Mouse (Mus musculus) limb, embryonic 11.5 days (tissue): Measurements from ENCODE around the gene Osbp2. TPM values are rescaled to one million over a fixed set of nuclear protein-coding genes. Genes with fewer than 3 reads are reported as not detected.

ENCODE experiments used
- ATAC-seq: fragments of 200-750 bp; cut with Nextera tagmentation; 2 replicates; pipeline ENCODE4 v1.8.0; 2017; ENCODE audit warnings: low read depth; ENCODE audit not compliant: insufficient number of reproducible peaks, low FRiP score, low TSS enrichment
- DNase-seq: peaks from one replicate; pipeline ENCODE4 v3.0.0-alpha.2; 2015; ENCODE audit warnings: low spot score
- H3K27ac ChIP-seq: fragments of 300-500 bp; sonication (generic); replicated peaks from 2 replicates; pipeline ENCODE4 v1.5.1; 2014; ENCODE audit warnings: low read depth, mild to moderate bottlenecking, low read length
- H3K27me3 ChIP-seq: fragments of 300-500 bp; sonication (generic); 2 replicates; pipeline ENCODE4 v1.6.1; 2014; ENCODE audit warnings: mild to moderate bottlenecking, low read length, mixed read lengths; ENCODE audit not compliant: control insufficient read depth, insufficient read depth
- H3K36me3 ChIP-seq: fragments of 300-500 bp; sonication (generic); 2 replicates; pipeline ENCODE4 v1.6.1; 2014; ENCODE audit warnings: mild to moderate bottlenecking, low read length, moderate library complexity, mixed read lengths; ENCODE audit not compliant: control insufficient read depth, insufficient read depth
- H3K4me1 ChIP-seq: fragments of 300-500 bp; sonication (generic); 2 replicates; pipeline ENCODE4 v1.6.1; 2014; ENCODE audit warnings: low read length, mixed read lengths; ENCODE audit not compliant: control insufficient read depth, insufficient read depth
- H3K4me2 ChIP-seq: fragments of 300-500 bp; sonication (generic); 2 replicates; pipeline ENCODE4 v1.6.1; 2014; ENCODE audit warnings: low read depth, mild to moderate bottlenecking, moderate library complexity; ENCODE audit not compliant: severe bottlenecking
- H3K4me3 ChIP-seq: fragments of 300-500 bp; sonication (generic); 2 replicates; pipeline ENCODE4 v1.5.1; 2014; ENCODE audit warnings: low read depth, low read length
- H3K9ac ChIP-seq: fragments of 300-500 bp; sonication (generic); 2 replicates; pipeline ENCODE4 v1.6.1; 2014; ENCODE audit warnings: mild to moderate bottlenecking, low read length
- H3K9me3 ChIP-seq: fragments of 300-500 bp; sonication (generic); 2 replicates; pipeline ENCODE4 v1.6.1; 2016; ENCODE audit warnings: low read length; ENCODE audit not compliant: control insufficient read depth
- WGBS: fragments of 180-500 bp; shearing (Covaris S2); extraction: QIAGEN DNeasy Blood & Tissue Kit; methylation state at CpG from one replicate; pipeline ENCODE4 v1.1.7; 2014; 5-methylcytosine and 5-hydroxymethylcytosine counted together
- polyA plus RNA-seq: library from polyadenylated mRNA; unstranded; fragments of >200 nt; fragmentation: Nextera tagmentation; extraction: Ambion mirVana; gene quantifications from 2 replicates; pipeline ENCODE4 v1.2.1, GENCODE M21; 2014

The Osbp2 gene
- polyA plus RNA-seq, 1 experiment from 2014 or later = 0.69 TPM

DNA sequence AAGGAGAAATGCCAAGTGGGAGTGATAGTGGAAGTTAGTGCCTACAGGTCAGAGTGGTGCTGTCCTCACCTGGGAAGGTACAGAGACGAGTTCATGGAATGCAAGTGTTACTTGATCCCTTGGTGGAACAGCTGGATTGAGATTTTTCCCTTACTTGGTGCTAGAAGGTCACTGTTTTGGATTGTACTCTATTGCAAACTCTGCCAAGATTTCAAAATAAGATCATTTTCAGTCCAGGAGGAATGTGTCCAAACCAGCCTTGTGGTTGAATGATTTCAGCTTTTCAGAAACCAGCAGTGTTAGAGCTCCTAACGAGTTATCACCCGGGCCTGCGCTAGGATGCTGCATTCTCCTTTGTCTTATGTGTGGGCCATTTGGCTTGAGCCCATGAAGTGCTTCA, 189.2 kb downstream of the Osbp2 start:
- no peaks in the 10 kb centered on the region for H3K4me1 ChIP-seq
- WGBS = 83% methylated on average over 4 of the region's 4 CpGs
- DNase-seq = no peak
- H3K9ac ChIP-seq = no peak overlapping the region
- ATAC-seq = no peak
- no peaks in the 10 kb centered on the region for H3K27me3 ChIP-seq
- H3K27ac ChIP-seq = no peak overlapping the region
- H3K36me3 ChIP-seq = peaks cover 37% of the 10 kb centered on the region; the same call in 1 of the 2 replicates
- no peak overlapping the region for H3K4me3 ChIP-seq
- no peaks in the 10 kb centered on the region for H3K9me3 ChIP-seq
- H3K4me2 ChIP-seq = no peak overlapping the region

DNA sequence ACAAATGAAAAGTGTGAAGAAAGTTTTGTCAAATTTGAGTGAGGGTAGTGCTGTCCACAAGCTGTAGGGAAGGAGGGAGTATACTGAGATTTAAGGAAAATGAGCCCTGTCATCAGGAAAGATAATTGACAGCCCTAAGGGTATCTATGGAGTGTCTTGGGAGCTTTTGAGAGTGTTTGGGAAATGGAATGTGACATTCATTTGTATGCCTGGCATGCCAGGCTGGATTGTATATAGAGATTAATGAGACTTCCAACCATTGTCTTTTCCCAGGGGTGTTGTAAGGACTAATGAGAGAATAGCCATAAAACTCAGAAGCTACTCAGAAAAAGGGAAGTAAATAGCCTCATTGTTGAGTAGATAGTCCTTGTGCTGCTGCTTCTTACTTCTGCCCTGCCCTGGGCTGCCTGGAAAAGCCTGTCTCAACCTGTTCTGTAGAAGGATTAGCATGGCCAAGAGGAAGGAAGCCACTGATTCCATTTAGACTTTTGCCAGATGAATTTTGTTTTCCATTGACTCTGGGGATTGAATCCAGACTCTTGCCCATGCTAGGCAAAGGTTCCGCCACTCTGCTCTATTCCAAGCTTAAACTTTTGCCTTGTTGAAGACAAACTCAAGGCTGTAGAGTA, 192.6 kb downstream of the Osbp2 start:
- ATAC-seq (no peak), DNase-seq (no peak)
- Histone ChIP-seq H3K4me1 (no peaks in the 10 kb centered on the region), H3K27ac (no peak overlapping the region), H3K27me3 (no peaks in the 10 kb centered on the region), H3K4me2 (no peak overlapping the region), H3K4me3 (no peak overlapping the region), H3K9me3 (no peaks in the 10 kb centered on the region), H3K36me3 (peaks cover 24% of the 10 kb centered on the region; the same call in 1 of the 2 replicates), H3K9ac (no peak overlapping the region)
- WGBS = 96% methylated on average over 1 of the region's 1 CpGs

DNA sequence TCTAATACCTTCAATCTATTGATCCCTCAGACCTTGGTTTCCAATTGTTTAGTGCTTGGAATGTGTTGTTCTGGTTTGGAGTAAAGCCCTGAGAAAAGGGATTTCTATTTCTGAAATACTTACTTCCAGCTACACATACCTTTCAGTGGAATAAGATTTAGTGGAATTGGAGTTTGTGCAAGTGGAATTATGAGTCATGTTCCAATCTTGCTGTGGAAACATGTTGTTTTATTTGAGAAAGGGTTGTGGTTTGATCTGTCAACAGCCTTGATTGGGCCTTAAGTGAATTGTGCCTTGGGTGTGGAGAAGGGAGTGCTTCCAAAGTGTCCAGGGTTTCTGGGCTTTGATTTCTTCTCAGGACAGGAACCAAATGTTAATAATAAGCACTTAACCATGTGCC, 193.9 kb downstream of the Osbp2 start:
- no peak overlapping the region for H3K27ac ChIP-seq
- no peaks in the 10 kb centered on the region for H3K9me3 ChIP-seq
- H3K36me3 ChIP-seq = peaks cover 25% of the 10 kb centered on the region
- no peak overlapping the region for H3K9ac ChIP-seq
- no peak for ATAC-seq
- no peak overlapping the region for H3K4me2 ChIP-seq
- no peaks in the 10 kb centered on the region for H3K4me1 ChIP-seq
- H3K4me3 ChIP-seq = no peak overlapping the region
- no peak for DNase-seq
- H3K27me3 ChIP-seq = no peaks in the 10 kb centered on the region

DNA sequence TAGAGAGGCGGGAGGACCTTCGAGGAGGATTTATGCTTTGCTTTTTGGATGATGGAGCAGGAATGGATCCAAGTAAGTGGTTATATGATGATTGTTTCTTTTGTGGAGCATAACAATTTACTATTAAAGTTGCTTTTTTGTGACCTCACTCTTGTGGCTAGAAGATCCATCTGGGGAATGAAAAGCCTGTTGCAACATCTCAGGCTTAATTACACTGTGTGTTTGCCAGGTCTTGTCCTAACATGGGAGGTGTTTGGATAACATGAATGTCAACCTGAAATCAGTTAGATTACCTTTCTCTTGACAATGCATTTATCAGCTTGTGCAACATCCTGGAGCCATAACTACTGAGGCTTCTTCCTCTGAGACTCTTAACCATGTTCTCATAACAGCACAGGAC, 194.9 kb downstream of the Osbp2 start:
- Histone ChIP-seq H3K27me3 (no peaks in the 10 kb centered on the region), H3K9me3 (no peaks in the 10 kb centered on the region), H3K4me3 (no peak overlapping the region), H3K36me3 (peaks cover 21% of the 10 kb centered on the region), H3K9ac (no peak overlapping the region), H3K27ac (no peak overlapping the region), H3K4me2 (no peak overlapping the region), H3K4me1 (no peaks in the 10 kb centered on the region)
- 98% methylated on average over 2 of the region's 2 CpGs for WGBS
- DNase-seq (no peak), ATAC-seq (no peak)

DNA sequence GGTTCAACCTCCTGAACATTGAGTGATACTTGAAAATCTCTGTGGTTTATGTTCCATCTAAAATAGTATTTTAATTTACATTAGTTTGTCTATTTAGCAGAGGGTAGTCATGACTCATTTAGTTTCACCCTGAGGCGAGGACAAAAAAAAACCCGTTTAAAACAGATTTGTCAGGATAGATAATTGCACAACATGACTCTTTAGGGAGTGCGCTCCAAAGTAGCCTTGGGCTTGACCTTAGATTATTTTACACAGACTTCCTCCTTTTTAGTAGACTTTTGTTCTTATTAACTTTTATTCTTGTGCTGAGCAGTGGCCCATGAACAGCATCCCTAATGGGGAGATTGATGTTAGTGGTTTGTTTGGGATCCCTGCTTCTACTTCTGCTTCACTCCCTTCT, 196.2 kb downstream of the Osbp2 start:
- H3K9ac ChIP-seq = no peak overlapping the region
- H3K27me3 ChIP-seq = no peaks in the 10 kb centered on the region
- H3K9me3 ChIP-seq = no peaks in the 10 kb centered on the region
- H3K4me3 ChIP-seq = no peak overlapping the region
- no peak overlapping the region for H3K27ac ChIP-seq
- no peak overlapping the region for H3K4me2 ChIP-seq
- peaks cover 13% of the 10 kb centered on the region for H3K36me3 ChIP-seq
- ATAC-seq (no peak), DNase-seq (no peak)
- no peaks in the 10 kb centered on the region for H3K4me1 ChIP-seq
- 93% methylated on average over 3 of the region's 3 CpGs for WGBS

DNA sequence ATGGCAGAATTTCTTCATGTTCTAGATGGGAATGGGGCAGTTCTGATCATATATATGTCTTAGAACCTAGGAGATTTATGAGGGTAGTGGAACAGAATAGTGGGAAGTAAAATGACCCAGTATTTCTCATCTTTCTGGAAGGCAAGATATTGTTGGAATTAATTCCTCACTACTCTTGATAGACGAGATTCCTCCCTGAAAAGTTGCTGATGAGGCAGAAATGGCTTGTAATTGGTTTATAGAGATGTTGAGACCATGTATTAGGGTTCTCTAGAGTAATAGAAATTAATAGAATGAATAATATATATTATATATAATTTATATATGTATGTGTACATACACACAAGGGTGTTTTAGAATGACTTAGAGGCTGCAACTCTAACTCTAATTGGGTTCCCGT, 201.7 kb downstream of the Osbp2 start:
- Histone ChIP-seq H3K27me3 (no peaks in the 10 kb centered on the region), H3K36me3 (peaks cover 3% of the 10 kb centered on the region), H3K4me3 (no peak overlapping the region), H3K27ac (no peak overlapping the region), H3K9me3 (no peaks in the 10 kb centered on the region), H3K9ac (no peak overlapping the region), H3K4me1 (no peaks in the 10 kb centered on the region), H3K4me2 (no peak overlapping the region)
- ATAC-seq (no peak), DNase-seq (no peak)
- 89% methylated on average over 2 of the region's 2 CpGs for WGBS

Other genes with a start within 250 kb of the Osbp2 start
- 30.0 and 32.5 TPM in 2 replicates for gene Morc2a, start 214.7 kb downstream of the Osbp2 start, polyA plus RNA-seq
- 0.33 and 0.47 TPM in 2 replicates for gene 4921536K21Rik, start 31.2 kb upstream of the Osbp2 start, polyA plus RNA-seq
- 13.7 and 14.5 TPM in 2 replicates for gene Dusp18, start 31.3 kb upstream of the Osbp2 start, polyA plus RNA-seq
- gene Slc35e4, start 50.8 kb upstream of the Osbp2 start, polyA plus RNA-seq = 1.7 and 2.1 TPM in 2 replicates
- 24.2 and 28.9 TPM in 2 replicates for gene Tcn2, start 68.3 kb upstream of the Osbp2 start, polyA plus RNA-seq
- 81.9 and 87.4 TPM in 2 replicates for gene Pes1, start 100.1 kb upstream of the Osbp2 start, polyA plus RNA-seq
- not detected in 2 replicates for gene 4930556J24Rik, start 112.9 kb upstream of the Osbp2 start, polyA plus RNA-seq
- gene Gal3st1, start 119.7 kb upstream of the Osbp2 start, polyA plus RNA-seq = 2.6 and 3.2 TPM in 2 replicates
- not detected in 2 replicates for gene Sec14l4, start 167.6 kb upstream of the Osbp2 start, polyA plus RNA-seq
- not detected in 2 replicates for gene Sec14l3, start 200.9 kb upstream of the Osbp2 start, polyA plus RNA-seq
- gene Mtfp1, start 231.5 kb upstream of the Osbp2 start, polyA plus RNA-seq = 8.5 and 10.9 TPM in 2 replicates